Mouse (Mus musculus): ENCODE measurements around the gene Tgfbi. TPM values are rescaled to one million over a fixed set of nuclear protein-coding genes. Genes with fewer than 3 reads are reported as not detected.

The Tgfbi gene
- polyA plus RNA-seq, 1 experiment from 2014 or later: 65.4 TPM

GRCm38 (mm10) chr13:56586046-56586445, 23.3 kb upstream of the Tgfbi start:
- DNase-seq (ENCODE audit: low spot score): no peak
- Histone ChIP-seq H3K27me3 (replicated peaks; ENCODE audit: low read depth, poor library complexity, severe bottlenecking) (no peaks in the 10 kb centered on the region), H3K27ac (replicated peaks) (peak overlapping the region; percentile 11), H3K9me3 (no peaks in the 10 kb centered on the region), H3K4me1 (peaks cover 64% of the 10 kb centered on the region), H3K36me3 (replicated peaks) (no peaks in the 10 kb centered on the region), H3K4me3 (no peak overlapping the region)
- WGBS: 78% methylated on average over 3 of the region's 3 CpGs

DNA sequence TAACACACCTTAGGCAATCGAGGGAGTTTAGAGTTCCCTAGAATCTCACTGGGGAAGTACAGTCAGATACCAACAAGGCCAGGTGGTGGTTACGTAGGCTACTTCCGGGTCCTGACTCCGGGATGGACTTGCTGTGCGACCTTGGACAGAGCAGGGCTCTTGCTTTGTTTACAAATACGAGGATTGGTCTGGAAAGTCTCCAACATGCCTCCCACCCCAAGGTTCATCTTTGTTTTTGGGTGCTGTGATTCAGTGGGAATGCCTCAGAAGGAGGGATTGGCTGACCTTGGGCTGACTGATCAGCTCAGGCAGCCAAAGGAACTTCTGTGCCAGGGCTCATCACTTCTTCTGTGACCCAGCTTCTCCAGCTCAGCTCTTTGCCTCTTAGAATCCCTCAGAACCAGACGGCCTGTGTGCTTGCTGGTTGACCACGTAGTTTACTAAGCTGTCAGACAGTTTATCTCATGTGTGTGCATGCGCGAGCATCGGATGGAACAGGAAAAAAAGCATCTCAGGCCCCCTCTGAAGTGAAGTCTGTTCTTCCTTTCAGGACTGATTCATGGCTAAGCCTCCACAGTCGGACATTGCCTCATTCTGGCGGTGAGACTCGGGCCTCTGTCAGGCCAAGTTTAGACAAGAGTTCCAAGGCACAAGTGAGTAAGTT, 20.7 kb upstream of the Tgfbi start:
- H3K27ac ChIP-seq (replicated peaks): peak overlapping the region; percentile 65
- no peaks in the 10 kb centered on the region for H3K9me3 ChIP-seq
- no peak overlapping the region for H3K4me3 ChIP-seq

GRCm38 (mm10) chr13:56590202-56590601, 19.1 kb upstream of the Tgfbi start:
- no peak for DNase-seq (ENCODE audit: low spot score)
- Histone ChIP-seq H3K4me1 (peaks cover 44% of the 10 kb centered on the region), H3K36me3 (replicated peaks) (no peaks in the 10 kb centered on the region), H3K9me3 (no peaks in the 10 kb centered on the region), H3K27me3 (replicated peaks; ENCODE audit: low read depth, poor library complexity, severe bottlenecking) (no peaks in the 10 kb centered on the region), H3K4me3 (no peak overlapping the region), H3K27ac (replicated peaks) (peak overlapping the region; percentile 69; the same call in 1 of the 2 replicates)
- 85% methylated on average over 5 of the region's 5 CpGs for WGBS

More for the DNA sequence above, 20.7 kb upstream of the Tgfbi start:
- no peaks in the 10 kb centered on the region for H3K36me3 ChIP-seq (replicated peaks)
- no peak for DNase-seq (ENCODE audit: low spot score)
- H3K27me3 ChIP-seq (replicated peaks; ENCODE audit: low read depth, poor library complexity, severe bottlenecking): no peaks in the 10 kb centered on the region
- 87% methylated on average over 14 of the region's 14 CpGs for WGBS
- peaks cover 51% of the 10 kb centered on the region for H3K4me1 ChIP-seq

DNA sequence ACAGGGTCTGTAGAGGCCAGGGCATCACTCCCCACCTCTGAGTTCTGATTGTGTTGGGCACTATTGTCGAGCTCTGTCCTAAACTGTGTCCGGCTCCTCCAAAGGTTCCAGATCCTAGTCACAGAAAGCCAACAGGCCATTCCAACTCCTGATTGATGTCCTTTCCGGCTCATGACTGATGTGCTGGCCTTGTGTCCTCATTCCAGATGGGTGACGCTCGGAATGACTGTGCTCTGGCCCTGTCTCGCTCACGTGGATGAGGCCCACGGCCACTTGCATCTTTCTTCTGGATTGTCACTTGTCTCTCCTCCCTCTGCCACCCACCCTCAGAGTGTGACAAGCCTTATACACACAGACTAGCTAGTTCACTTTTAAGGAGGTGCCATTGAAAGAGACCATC, 18.1 kb upstream of the Tgfbi start:
- no peak for DNase-seq (ENCODE audit: low spot score)
- WGBS: 89% methylated on average over 8 of the region's 8 CpGs
- peak overlapping the region; percentile 69 for H3K27ac ChIP-seq (replicated peaks)
- no peaks in the 10 kb centered on the region for H3K9me3 ChIP-seq
- H3K27me3 ChIP-seq (replicated peaks; ENCODE audit: low read depth, poor library complexity, severe bottlenecking): no peaks in the 10 kb centered on the region
- no peaks in the 10 kb centered on the region for H3K36me3 ChIP-seq (replicated peaks)
- H3K4me1 ChIP-seq: peaks cover 48% of the 10 kb centered on the region
- H3K4me3 ChIP-seq: no peak overlapping the region

GRCm38 (mm10) chr13:56591939-56592338, 17.4 kb upstream of the Tgfbi start:
- Histone ChIP-seq H3K4me1 (peaks cover 50% of the 10 kb centered on the region), H3K9me3 (no peaks in the 10 kb centered on the region), H3K27ac (replicated peaks) (peak overlapping the region; percentile 69), H3K27me3 (replicated peaks; ENCODE audit: low read depth, poor library complexity, severe bottlenecking) (no peaks in the 10 kb centered on the region), H3K4me3 (no peak overlapping the region), H3K36me3 (replicated peaks) (no peaks in the 10 kb centered on the region)
- WGBS: 81% methylated on average over 2 of the region's 2 CpGs
- DNase-seq (ENCODE audit: low spot score): no peak

GRCm38 (mm10) chr13:56593196-56593595, 16.1 kb upstream of the Tgfbi start:
- DNase-seq (ENCODE audit: low spot score): no peak

GRCm38 (mm10) chr13:56593961-56594391, 15.3 kb upstream of the Tgfbi start:
- H3K27me3 ChIP-seq (replicated peaks; ENCODE audit: low read depth, poor library complexity, severe bottlenecking): no peaks in the 10 kb centered on the region

More at GRCm38 (mm10) chr13:56593196-56593595, 16.1 kb upstream of the Tgfbi start:
- H3K27me3 ChIP-seq (replicated peaks; ENCODE audit: low read depth, poor library complexity, severe bottlenecking): no peaks in the 10 kb centered on the region
- no peaks in the 10 kb centered on the region for H3K9me3 ChIP-seq
- H3K27ac ChIP-seq (replicated peaks): no peak overlapping the region
- 89% methylated on average over 5 of the region's 5 CpGs for WGBS
- H3K36me3 ChIP-seq (replicated peaks): no peaks in the 10 kb centered on the region
- peaks cover 50% of the 10 kb centered on the region for H3K4me1 ChIP-seq
- no peak overlapping the region for H3K4me3 ChIP-seq

GRCm38 (mm10) chr13:56595246-56595645, 14.1 kb upstream of the Tgfbi start:
- WGBS: 76% methylated on average over 8 of the region's 8 CpGs
- no peaks in the 10 kb centered on the region for H3K27me3 ChIP-seq (replicated peaks; ENCODE audit: low read depth, poor library complexity, severe bottlenecking)
- no peaks in the 10 kb centered on the region for H3K36me3 ChIP-seq (replicated peaks)
- no peak for DNase-seq (ENCODE audit: low spot score)
- H3K27ac ChIP-seq (replicated peaks): peak overlapping the region; percentile 58
- peaks cover 47% of the 10 kb centered on the region for H3K4me1 ChIP-seq
- H3K4me3 ChIP-seq: no peak overlapping the region
- H3K9me3 ChIP-seq: no peaks in the 10 kb centered on the region

More at GRCm38 (mm10) chr13:56593961-56594391, 15.3 kb upstream of the Tgfbi start:
- DNase-seq (ENCODE audit: low spot score): no peak
- Histone ChIP-seq H3K9me3 (no peaks in the 10 kb centered on the region), H3K4me3 (no peak overlapping the region), H3K27ac (replicated peaks) (peak overlapping the region; percentile 55), H3K36me3 (replicated peaks) (no peaks in the 10 kb centered on the region), H3K4me1 (peaks cover 48% of the 10 kb centered on the region)
- WGBS: 78% methylated on average over 7 of the region's 7 CpGs

- 83% methylated on average over 4 of the region's 4 CpGs for WGBS
- Histone ChIP-seq H3K4me1 (peaks cover 50% of the 10 kb centered on the region), H3K4me3 (no peak overlapping the region), H3K27ac (replicated peaks) (no peak overlapping the region), H3K36me3 (replicated peaks) (no peaks in the 10 kb centered on the region), H3K27me3 (replicated peaks; ENCODE audit: low read depth, poor library complexity, severe bottlenecking) (no peaks in the 10 kb centered on the region), H3K9me3 (no peaks in the 10 kb centered on the region)
- no peak for DNase-seq (ENCODE audit: low spot score)
Observed at GRCm38 (mm10) chr13:56597296-56597695, 12.0 kb upstream of the Tgfbi start.

DNA sequence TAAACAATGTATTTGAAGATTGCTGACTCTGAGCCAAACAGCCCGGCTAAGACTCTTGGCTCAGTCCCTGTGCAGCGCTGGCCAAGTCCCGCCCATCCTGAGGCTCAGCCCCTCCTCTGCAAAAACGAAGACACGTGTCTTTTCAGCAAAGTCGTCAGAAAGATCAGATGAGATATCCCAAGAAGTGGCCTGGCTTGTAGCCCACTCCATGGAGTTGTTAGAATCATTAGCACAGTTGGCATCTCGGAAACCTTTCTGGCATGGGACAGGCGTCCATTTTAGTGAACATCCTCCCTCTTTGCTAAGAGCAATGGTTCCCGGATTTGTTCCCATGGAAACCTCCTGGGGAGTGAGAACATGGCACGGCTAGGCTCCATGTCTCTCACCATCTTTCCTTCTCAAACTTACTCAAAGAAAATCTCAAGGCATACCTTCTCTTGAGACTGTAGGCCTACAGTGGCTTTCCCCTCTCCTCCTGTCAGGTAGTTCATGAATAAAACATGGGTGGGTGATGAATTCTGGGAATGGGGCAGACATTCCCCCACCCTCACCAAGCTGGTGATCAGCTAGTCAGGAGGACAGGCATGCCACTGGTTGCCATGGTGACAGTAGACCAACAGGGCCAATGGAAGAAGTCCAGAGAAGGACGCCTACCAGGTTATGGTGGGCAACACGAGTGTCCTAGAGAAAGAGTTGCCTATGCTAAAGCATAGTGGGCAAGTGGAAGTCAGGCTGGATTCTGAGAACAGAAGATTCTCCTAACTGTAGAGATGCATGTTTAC, 11.3 kb upstream of the Tgfbi start:
- Histone ChIP-seq H3K27me3 (replicated peaks; ENCODE audit: low read depth, poor library complexity, severe bottlenecking) (no peaks in the 10 kb centered on the region), H3K4me3 (no peak overlapping the region), H3K27ac (replicated peaks) (peak overlapping the region; percentile 46), H3K4me1 (peaks cover 54% of the 10 kb centered on the region), H3K36me3 (replicated peaks) (no peaks in the 10 kb centered on the region), H3K9me3 (no peaks in the 10 kb centered on the region)
- no peak for DNase-seq (ENCODE audit: low spot score)
- WGBS: 74% methylated on average over 12 of the region's 12 CpGs

GRCm38 (mm10) chr13:56599511-56599910, 9.8 kb upstream of the Tgfbi start:
- no peak overlapping the region for H3K4me3 ChIP-seq
- WGBS: 88% methylated on average over 2 of the region's 2 CpGs
- no peaks in the 10 kb centered on the region for H3K27me3 ChIP-seq (replicated peaks; ENCODE audit: low read depth, poor library complexity, severe bottlenecking)
- no peaks in the 10 kb centered on the region for H3K9me3 ChIP-seq
- H3K27ac ChIP-seq (replicated peaks): peak overlapping the region; percentile 86
- H3K36me3 ChIP-seq (replicated peaks): no peaks in the 10 kb centered on the region
- H3K4me1 ChIP-seq: peaks cover 53% of the 10 kb centered on the region
- no peak for DNase-seq (ENCODE audit: low spot score)

- Histone ChIP-seq H3K4me1 (peaks cover 49% of the 10 kb centered on the region), H3K9me3 (no peaks in the 10 kb centered on the region), H3K27me3 (replicated peaks; ENCODE audit: low read depth, poor library complexity, severe bottlenecking) (no peaks in the 10 kb centered on the region), H3K4me3 (no peak overlapping the region), H3K27ac (replicated peaks) (peak overlapping the region; percentile 86), H3K36me3 (replicated peaks) (no peaks in the 10 kb centered on the region)
- DNase-seq (ENCODE audit: low spot score): peak; percentile 75
- WGBS: 44% methylated on average over 10 of the region's 10 CpGs
Observed at GRCm38 (mm10) chr13:56600216-56600890, 9.0 kb upstream of the Tgfbi start.
